ENCODE assay signal across 8 mouse cellular contexts in the genomic region with DNA sequence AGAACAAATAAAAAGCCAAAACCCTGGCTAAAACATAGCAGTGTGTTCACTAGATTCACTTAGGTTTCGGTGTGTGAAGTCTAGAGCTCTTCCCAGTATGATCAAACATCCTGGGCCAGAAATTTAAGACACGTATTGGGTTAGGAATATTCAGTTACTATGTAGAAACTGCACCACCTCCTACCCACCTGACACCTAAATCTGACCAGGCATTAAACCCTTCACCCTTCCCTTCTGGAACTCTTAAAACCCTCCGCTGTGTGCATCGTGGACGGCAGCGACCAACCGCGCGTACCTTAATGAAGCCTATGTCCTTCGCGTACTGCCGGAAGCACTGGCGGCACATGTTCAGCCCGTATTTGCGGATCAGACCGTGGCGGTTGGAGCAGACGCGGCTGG. TPM values are rescaled to one million over a fixed set of nuclear protein-coding genes. Genes with fewer than 3 reads are reported as not detected.
DNase-seq lines count a peak whose midpoint lies in the region; ATAC-seq and TF ChIP-seq lines count a peak whose summit lies in the region.

No protein-coding gene starts in this region.

- H3K27me3 ChIP-seq in lung, embryonic 15.5 days = no peaks in the 10 kb centered on the region
- H3K27me3 ChIP-seq in embryonic facial prominence, embryonic 10.5 days (replicated peaks; ENCODE audit: low read depth, poor library complexity, severe bottlenecking) = no peaks in the 10 kb centered on the region
- H3K27me3 ChIP-seq in limb, embryonic 10.5 days (ENCODE audit: low read depth, poor library complexity, severe bottlenecking) = no peaks in the 10 kb centered on the region

- H3K4me2 ChIP-seq in lung, embryonic 15.5 days = peak overlapping the region; percentile 63

- peak overlapping the region; percentile 91 for H3K27ac ChIP-seq in lung, embryonic 15.5 days
- H3K27ac ChIP-seq in embryonic facial prominence, embryonic 10.5 days (replicated peaks) = peak overlapping the region; percentile 95
- peak overlapping the region; percentile 97 for H3K27ac ChIP-seq in limb, embryonic 10.5 days
- peak overlapping the region; percentile 66 for H3K27ac ChIP-seq in olfactory bulb, adult 2 months (ENCODE audit: insufficient read depth, low read depth, low read length)

- H3K4me3 ChIP-seq in lung, embryonic 15.5 days = peak overlapping the region; percentile 78
- peak overlapping the region; percentile 77 for H3K4me3 ChIP-seq in embryonic facial prominence, embryonic 10.5 days
- peak overlapping the region; percentile 81 for H3K4me3 ChIP-seq in limb, embryonic 10.5 days
- peak overlapping the region; percentile 88 for H3K4me3 ChIP-seq in olfactory bulb, adult 2 months (ENCODE audit: insufficient read depth, low read depth, low read length)

- TF ChIP-seq POLR2A in olfactory bulb, adult 2 months (IDR thresholded peaks at IDR 0.05; ENCODE audit: insufficient read depth, low read depth, low read length) = no peak

- peaks cover 12% of the 10 kb centered on the region; the same call in 1 of the 2 replicates for H3K4me1 ChIP-seq in lung, embryonic 15.5 days
- 0 out of 2 replicates have a peak, but pooled peaks cover 5% of the 10 kb centered on the region for H3K4me1 ChIP-seq in embryonic facial prominence, embryonic 10.5 days
- H3K4me1 ChIP-seq in limb, embryonic 10.5 days = 0 out of 2 replicates have a peak, but pooled peaks cover 3% of the 10 kb centered on the region
- no peaks in the 10 kb centered on the region; the same call in 1 of the 2 replicates for H3K4me1 ChIP-seq in olfactory bulb, adult 2 months (ENCODE audit: control insufficient read depth, insufficient read depth, low read length)

- no peak for DNase-seq in lung, postnatal 14 days
- no peak for DNase-seq in embryonic facial prominence, embryonic 10.5 days (ENCODE audit: low spot score)
- no peak for DNase-seq in limb, embryonic 10.5 days (ENCODE audit: low spot score)
- no peak for DNase-seq in layer of hippocampus, adult 18-20 months (ENCODE audit: low spot score in 2 of 2)
- DNase-seq in layer of hippocampus, postnatal 10 days (ENCODE audit: low spot score in 2 of 2) = no peak
- DNase-seq in right cerebral cortex, postnatal 14 days = no peak

- peaks cover 19% of the 10 kb centered on the region for H3K36me3 ChIP-seq in lung, embryonic 15.5 days
- H3K36me3 ChIP-seq in embryonic facial prominence, embryonic 10.5 days (replicated peaks) = peaks cover 30% of the 10 kb centered on the region
- H3K36me3 ChIP-seq in limb, embryonic 10.5 days = peaks cover 27% of the 10 kb centered on the region

- no peaks in the 10 kb centered on the region for H3K9me3 ChIP-seq in lung, embryonic 15.5 days
- no peaks in the 10 kb centered on the region for H3K9me3 ChIP-seq in embryonic facial prominence, embryonic 10.5 days
- no peaks in the 10 kb centered on the region for H3K9me3 ChIP-seq in limb, embryonic 10.5 days (replicated peaks)

- H3K9ac ChIP-seq in lung, embryonic 15.5 days = peak overlapping the region; percentile 84

- no peak for ATAC-seq in lung, embryonic 15.5 days (ENCODE audit: borderline replicate concordance, extremely low read depth, low FRiP score, low TSS enrichment)

- under 1% methylated on average over 19 of the region's 19 CpGs for WGBS in lung, embryonic 15.5 days
- WGBS in embryonic facial prominence, embryonic 10.5 days = 1% methylated on average over 19 of the region's 19 CpGs
- under 1% methylated on average over 19 of the region's 19 CpGs for WGBS in limb, embryonic 10.5 days
- WGBS in olfactory bulb, adult 2 months = under 1% methylated on average over 19 of the region's 19 CpGs

- TF ChIP-seq CTCF in olfactory bulb, adult 2 months (IDR thresholded peaks at IDR 0.05; ENCODE audit: insufficient read depth, low read depth, low read length) = no peak

RNA-seq across cellular contexts. Expression of a gene that starts 0.6 kb away (rescaled TPM):
- polyA plus RNA-seq in lung, embryonic 15.5 days (2015; fragmentation: Nextera tagmentation; extraction: Ambion mirVana) = 1,555 and 1,613 TPM in 2 replicates
- 1,397 and 1,430 TPM in 2 replicates for polyA plus RNA-seq in embryonic facial prominence, embryonic 10.5 days (2016; fragmentation: Nextera tagmentation; extraction: Ambion mirVana)
- 1,295 and 1,533 TPM in 2 replicates for polyA plus RNA-seq in limb, embryonic 10.5 days (2016; fragmentation: Nextera tagmentation; extraction: Ambion mirVana)
- not detected in 2 replicates for polyA plus RNA-seq in olfactory bulb, adult 2 months (2012; ENCODE audit: insufficient read depth, insufficient read length, low replicate concordance, missing spikeins)
- 1,000 to 10,000 TPM; 1,313 to 1,405 TPM for total RNA-seq in layer of hippocampus, adult 18-20 months (2021)
- total RNA-seq in layer of hippocampus, postnatal 10 days (2021) = 1,000 to 10,000 TPM; 1,110 to 1,201 TPM

RNA-seq across cellular contexts. Expression of a gene that starts 10.2 kb away (rescaled TPM):
- 27.9 and 29.1 TPM in 2 replicates for polyA plus RNA-seq in lung, embryonic 15.5 days (2015; fragmentation: Nextera tagmentation; extraction: Ambion mirVana)
- polyA plus RNA-seq in embryonic facial prominence, embryonic 10.5 days (2016; fragmentation: Nextera tagmentation; extraction: Ambion mirVana) = 29.4 and 31.2 TPM in 2 replicates
- polyA plus RNA-seq in limb, embryonic 10.5 days (2016; fragmentation: Nextera tagmentation; extraction: Ambion mirVana) = 30.6 and 31.1 TPM in 2 replicates
- polyA plus RNA-seq in olfactory bulb, adult 2 months (2012; ENCODE audit: insufficient read depth, insufficient read length, low replicate concordance, missing spikeins) = not detected in 2 replicates
- total RNA-seq in layer of hippocampus, adult 18-20 months (2021) = not detected
- total RNA-seq in layer of hippocampus, postnatal 10 days (2021) = under 1 TPM; 0.80 to 0.85 TPM

RNA-seq across cellular contexts. Expression of a gene that starts 25.5 kb away (rescaled TPM):
- polyA plus RNA-seq in lung, embryonic 15.5 days (2015; fragmentation: Nextera tagmentation; extraction: Ambion mirVana) = 509 and 512 TPM in 2 replicates
- 553 and 593 TPM in 2 replicates for polyA plus RNA-seq in embryonic facial prominence, embryonic 10.5 days (2016; fragmentation: Nextera tagmentation; extraction: Ambion mirVana)
- polyA plus RNA-seq in limb, embryonic 10.5 days (2016; fragmentation: Nextera tagmentation; extraction: Ambion mirVana) = 536 and 653 TPM in 2 replicates
- polyA plus RNA-seq in olfactory bulb, adult 2 months (2012; ENCODE audit: insufficient read depth, insufficient read length, low replicate concordance, missing spikeins) = not detected in 2 replicates
- 100 to 1,000 TPM; 188 to 192 TPM for total RNA-seq in layer of hippocampus, adult 18-20 months (2021)
- total RNA-seq in layer of hippocampus, postnatal 10 days (2021) = 100 to 1,000 TPM; 243 to 248 TPM

RNA-seq across cellular contexts. Expression of a gene that starts 25.6 kb away (rescaled TPM):
- polyA plus RNA-seq in lung, embryonic 15.5 days (2015; fragmentation: Nextera tagmentation; extraction: Ambion mirVana) = 56.7 and 58.2 TPM in 2 replicates
- 29.6 and 30.4 TPM in 2 replicates for polyA plus RNA-seq in embryonic facial prominence, embryonic 10.5 days (2016; fragmentation: Nextera tagmentation; extraction: Ambion mirVana)
- 35.4 and 37.9 TPM in 2 replicates for polyA plus RNA-seq in limb, embryonic 10.5 days (2016; fragmentation: Nextera tagmentation; extraction: Ambion mirVana)
- not detected in 2 replicates for polyA plus RNA-seq in olfactory bulb, adult 2 months (2012; ENCODE audit: insufficient read depth, insufficient read length, low replicate concordance, missing spikeins)
- total RNA-seq in layer of hippocampus, adult 18-20 months (2021) = 10 to 100 TPM; 25.9 to 27.1 TPM
- 10 to 100 TPM; 34.9 to 35.3 TPM for total RNA-seq in layer of hippocampus, postnatal 10 days (2021)

RNA-seq across cellular contexts. Expression of a gene that starts 38.5 kb away (rescaled TPM):
- 35.0 and 35.5 TPM in 2 replicates for polyA plus RNA-seq in lung, embryonic 15.5 days (2015; fragmentation: Nextera tagmentation; extraction: Ambion mirVana)
- polyA plus RNA-seq in embryonic facial prominence, embryonic 10.5 days (2016; fragmentation: Nextera tagmentation; extraction: Ambion mirVana) = 57.7 and 57.9 TPM in 2 replicates
- polyA plus RNA-seq in limb, embryonic 10.5 days (2016; fragmentation: Nextera tagmentation; extraction: Ambion mirVana) = 54.8 and 61.0 TPM in 2 replicates
- polyA plus RNA-seq in olfactory bulb, adult 2 months (2012; ENCODE audit: insufficient read depth, insufficient read length, low replicate concordance, missing spikeins) = not detected in 2 replicates
- 1 to 10 TPM; 5.0 to 5.4 TPM for total RNA-seq in layer of hippocampus, adult 18-20 months (2021)
- total RNA-seq in layer of hippocampus, postnatal 10 days (2021) = 1 to 10 TPM; 4.0 to 6.5 TPM

Comparison
In these comparisons a context has a peak if more than half of its experiments do, and no peak if none do; other contexts are left out.
1. RNA of a gene that starts 0.6 kb away (polyA plus RNA-seq): 1,555 to 1,613 TPM in lung, embryonic 15.5 days, 1,397 to 1,430 TPM in embryonic facial prominence, embryonic 10.5 days and 1,295 to 1,533 TPM in limb, embryonic 10.5 days; not detected in olfactory bulb, adult 2 months; every median in the first group is over 1,000 times any median in the second.
2. RNA of a gene that starts 10.2 kb away (polyA plus RNA-seq): 29.4 to 31.2 TPM in embryonic facial prominence, embryonic 10.5 days, 30.6 to 31.1 TPM in limb, embryonic 10.5 days and 27.9 to 29.1 TPM in lung, embryonic 15.5 days; not detected in olfactory bulb, adult 2 months; every median in the first group is over 10 times any median in the second.
3. Peak in every context shown above with its lines, with median percentiles within 50 percentile points of each other: H3K27ac ChIP-seq and H3K4me3 ChIP-seq.